Mouse (Mus musculus) erythroid progenitor cell, adult 5-6 weeks (primary cell): ENCODE results near the gene Erg. TPM values are rescaled to one million over a fixed set of nuclear protein-coding genes. Genes with fewer than 3 reads are reported as not detected.
A peak's percentile ranks its signal among the peaks of the same experiment; 100 is the strongest.

Experiments used
- ATAC-seq: replicated peaks from 2 replicates; pipeline ENCODE4 v1.8.0; 2016; ENCODE audit warnings: moderate number of reproducible peaks, mild to moderate bottlenecking, moderate TSS enrichment, inconsistent platforms; ENCODE audit not compliant: poor library complexity, low FRiP score, severe bottlenecking
- total RNA-seq, 2 experiments: library from RNA; stranded (forward) in 1 of 2; stranded (reverse) in 1 of 2; fragments of 150-400 nt in 1 of 2; fragments of 186-747, 209-891 nt in 1 of 2; gene quantifications; 2 replicates each; pipeline versions ENCODE4 v1.2.3 to v1.2.4; 2015 to 2017; ENCODE audit warnings: low replicate concordance in 2 of 2

Gene Erg
- total RNA-seq, 2 experiments from 2014 or later = 4.6 to 8.1 TPM

- ATAC-seq = no peak
Measured at GRCm38 (mm10) chr16:95452411-95452810, 134.0 kb downstream of the Erg start.

GRCm38 (mm10) chr16:95449361-95449725 is 137.1 kb downstream of the Erg start:
- no peak for ATAC-seq

GRCm38 (mm10) chr16:95448643-95449360 is 137.6 kb downstream of the Erg start:
- no peak for ATAC-seq

- ATAC-seq = no peak
Measured at GRCm38 (mm10) chr16:95447896-95448295, 138.5 kb downstream of the Erg start.

GRCm38 (mm10) chr16:95446368-95446767 is 140.0 kb downstream of the Erg start:
- ATAC-seq = no peak

GRCm38 (mm10) chr16:95442023-95442422 is 144.4 kb downstream of the Erg start:
- ATAC-seq = no peak

- no peak for ATAC-seq
Measured at GRCm38 (mm10) chr16:95441179-95441578, 145.2 kb downstream of the Erg start.

GRCm38 (mm10) chr16:95440334-95440733 is 146.1 kb downstream of the Erg start:
- ATAC-seq = no peak

GRCm38 (mm10) chr16:95439794-95440193 is 146.6 kb downstream of the Erg start:
- ATAC-seq = no peak

- ATAC-seq = 0 out of 2 replicates have a peak, but pooled peaks have one; percentile 32
Measured at GRCm38 (mm10) chr16:95438848-95439540, 147.4 kb downstream of the Erg start.

- no peak for ATAC-seq
Measured at GRCm38 (mm10) chr16:95436611-95437010, 149.8 kb downstream of the Erg start.

- ATAC-seq = no peak
Measured at GRCm38 (mm10) chr16:95436051-95436450, 150.3 kb downstream of the Erg start.

- ATAC-seq = no peak
Measured at GRCm38 (mm10) chr16:95434434-95434833, 152.0 kb downstream of the Erg start.

- ATAC-seq = no peak
Measured at GRCm38 (mm10) chr16:95432540-95432971, 153.8 kb downstream of the Erg start.

GRCm38 (mm10) chr16:95429851-95430250 is 156.5 kb downstream of the Erg start:
- ATAC-seq = no peak

- no peak for ATAC-seq
Measured at GRCm38 (mm10) chr16:95428239-95428638, 158.2 kb downstream of the Erg start.

GRCm38 (mm10) chr16:95427512-95427911 is 158.9 kb downstream of the Erg start:
- ATAC-seq = no peak

GRCm38 (mm10) chr16:95422658-95423073 is 163.7 kb downstream of the Erg start:
- no peak for ATAC-seq

GRCm38 (mm10) chr16:95421235-95421886 is 165.0 kb downstream of the Erg start:
- no peak for ATAC-seq

GRCm38 (mm10) chr16:95415921-95416320 is 170.5 kb downstream of the Erg start:
- ATAC-seq = no peak

- ATAC-seq = no peak
Measured at GRCm38 (mm10) chr16:95415372-95415771, 171.0 kb downstream of the Erg start.
